ENCODE assay signal across 25 mouse cellular contexts in genomic region chr11:22453161-22453560, GRCm38 (mm10).
"Had no signal": no experiment of that assay in that cellular context is flagged by ENCODE, and none has a peak within 500 bp of the region (broad histone marks: within the 10 kb centered on the region; RNA-seq: fewer than 3 reads in every experiment).

No protein-coding gene starts in this region.

- DNase-seq: forebrain, postnatal 0 days; gastrocnemius, postnatal 14 days; heart, adult 18-20 months; heart, postnatal 10 days; heart, postnatal 4 days; kidney, adult 11 months; kidney, adult 8-10 months; kidney, postnatal 14 days; kidney, postnatal 36 days; layer of hippocampus, adult 9-11 months; layer of hippocampus, postnatal 36 days; liver had no signal

- H3K4me3 ChIP-seq: heart, embryonic 10.5 days; heart, embryonic 12.5 days; hindbrain, embryonic 10.5 days; hindbrain, embryonic 12.5 days; left cerebral cortex, adult 2 months; limb, embryonic 10.5 days; limb, embryonic 12.5 days; liver, embryonic 12.5 days had no signal

- H3K4me2 ChIP-seq: heart, embryonic 12.5 days; hindbrain, embryonic 12.5 days; hindbrain, embryonic 14.5 days; limb, embryonic 12.5 days; liver, embryonic 12.5 days had no signal

- H3K27ac ChIP-seq: heart, embryonic 10.5 days; hindbrain, embryonic 10.5 days; hindbrain, embryonic 12.5 days; hindbrain, embryonic 14.5 days; kidney, postnatal 0 days; left cerebral cortex, adult 2 months; limb, embryonic 10.5 days; limb, embryonic 12.5 days; liver, embryonic 12.5 days; liver, embryonic 14.5 days had no signal

- H3K9ac ChIP-seq: forebrain, postnatal 0 days; heart, embryonic 12.5 days; hindbrain, embryonic 12.5 days; hindbrain, embryonic 14.5 days; limb, embryonic 12.5 days; liver, embryonic 12.5 days; liver, embryonic 14.5 days had no signal

- H3K9me3 ChIP-seq: heart, embryonic 10.5 days; heart, embryonic 12.5 days; hindbrain, embryonic 10.5 days; hindbrain, embryonic 12.5 days; limb, embryonic 10.5 days; limb, embryonic 12.5 days; liver, embryonic 12.5 days had no signal

- H3K4me1 ChIP-seq: heart, embryonic 10.5 days; heart, embryonic 12.5 days; hindbrain, embryonic 10.5 days; hindbrain, embryonic 12.5 days; limb, embryonic 10.5 days; limb, embryonic 12.5 days; liver, embryonic 12.5 days had no signal

- H3K36me3 ChIP-seq: heart, embryonic 10.5 days; heart, embryonic 12.5 days; hindbrain, embryonic 10.5 days; hindbrain, embryonic 12.5 days; limb, embryonic 10.5 days; limb, embryonic 12.5 days; liver, embryonic 12.5 days had no signal

- H3K27me3 ChIP-seq: heart, embryonic 12.5 days; hindbrain, embryonic 12.5 days; limb, embryonic 12.5 days; liver, embryonic 12.5 days had no signal

- ATAC-seq: forebrain, postnatal 0 days; hindbrain, embryonic 16.5 days; inflammation-experienced regulatory T-cells, adult 6 months; liver, embryonic 12.5 days had no signal
